Mouse (Mus musculus) heart, adult 2 months (tissue): ENCODE results near the gene Map4.

ENCODE experiments used
- CTCF ChIP-seq: fragments of 200-600 bp; IDR thresholded peaks from 2 replicates; pipeline ENCODE4 v1.8.1; 2022; ENCODE audit warnings: antibody characterized with exemption, mild to moderate bottlenecking, moderate library complexity
- EP300 ChIP-seq: fragments of 200-500 bp; IDR thresholded peaks from 2 replicates; pipeline ENCODE4 v1.6.1; 2011; ENCODE audit warnings: low read depth, low read length, control low read depth; ENCODE audit not compliant: insufficient read depth

GRCm38 (mm10) chr9:110051869-110052661 lies 120.8 kb downstream of the Map4 start:
- TF ChIP-seq CTCF (no peak), EP300 (no peak)
